Mouse (Mus musculus) intestine, embryonic 15.5 days (tissue): ENCODE results near the gene Adamts10. TPM values are rescaled to one million over a fixed set of nuclear protein-coding genes. Genes with fewer than 3 reads are reported as not detected.

Experiments
- ATAC-seq: fragments of 200-750 bp; cut with Nextera tagmentation; 2 replicates; pipeline ENCODE4 v1.8.0; 2017; ENCODE audit warnings: moderate TSS enrichment, moderate library complexity
- H3K27ac ChIP-seq: fragments of 300-500 bp; sonication (generic); 2 replicates; pipeline ENCODE4 v1.5.1; 2015; ENCODE audit warnings: mild to moderate bottlenecking, inconsistent platforms
- H3K27me3 ChIP-seq: fragments of 300-500 bp; sonication (generic); replicated peaks from 2 replicates; pipeline ENCODE4 v1.6.1; 2015; ENCODE audit warnings: inconsistent platforms
- H3K36me3 ChIP-seq: fragments of 300-500 bp; sonication (generic); 2 replicates; pipeline ENCODE4 v1.6.1; 2015; ENCODE audit warnings: inconsistent platforms
- H3K4me1 ChIP-seq: fragments of 300-500 bp; sonication (generic); replicated peaks from 2 replicates; pipeline ENCODE4 v1.6.1; 2015; ENCODE audit warnings: inconsistent platforms
- H3K4me2 ChIP-seq: fragments of 300-500 bp; sonication (generic); replicated peaks from 2 replicates; pipeline ENCODE4 v1.6.1; 2015; ENCODE audit warnings: mild to moderate bottlenecking, inconsistent platforms
- H3K4me3 ChIP-seq: fragments of 300-500 bp; sonication (generic); replicated peaks from 2 replicates; pipeline ENCODE4 v1.5.1; 2015; ENCODE audit warnings: inconsistent platforms
- H3K9ac ChIP-seq: fragments of 300-500 bp; sonication (generic); 2 replicates; pipeline ENCODE4 v1.6.1; 2015; ENCODE audit warnings: inconsistent platforms
- H3K9me3 ChIP-seq: fragments of 300-500 bp; sonication (generic); 2 replicates; pipeline ENCODE4 v1.6.1; 2016; ENCODE audit warnings: inconsistent platforms
- WGBS: fragments of 180-500 bp; shearing (Covaris S2); methylation state at CpG from one replicate; pipeline ENCODE4 v1.1.7; 2015; 5-methylcytosine and 5-hydroxymethylcytosine counted together
- polyA plus RNA-seq: library from polyadenylated mRNA; unstranded; fragments of >200 nt; fragmentation: Nextera tagmentation; extraction: Ambion mirVana; gene quantifications from 2 replicates; pipeline ENCODE4 v1.2.1, GENCODE M21; 2015

Gene Adamts10
- polyA plus RNA-seq, 1 experiment from 2014 or later: 37.6 TPM

GRCm38 (mm10) chr17:33520366-33520765 lies 3.6 kb upstream of the Adamts10 start:
- Histone ChIP-seq H3K9me3 (no peaks in the 10 kb centered on the region), H3K9ac (no peak overlapping the region), H3K4me1 (peaks cover 11% of the 10 kb centered on the region), H3K36me3 (no peaks in the 10 kb centered on the region), H3K4me2 (no peak overlapping the region), H3K4me3 (no peak overlapping the region), H3K27me3 (no peaks in the 10 kb centered on the region), H3K27ac (no peak overlapping the region)
- WGBS: 5% methylated on average over 1 of the region's 1 CpGs
- no peak for ATAC-seq

- Histone ChIP-seq H3K4me1 (peaks cover 20% of the 10 kb centered on the region), H3K36me3 (no peaks in the 10 kb centered on the region; the same call in 1 of the 2 replicates), H3K4me3 (peak overlapping the region; percentile 61), H3K27me3 (no peaks in the 10 kb centered on the region), H3K9ac (peak overlapping the region; percentile 72), H3K27ac (peak overlapping the region; percentile 70), H3K9me3 (no peaks in the 10 kb centered on the region), H3K4me2 (peak overlapping the region; percentile 79)
- ATAC-seq: peak; percentile 68
- WGBS: 8% methylated on average over 11 of the region's 13 CpGs
Observed at GRCm38 (mm10) chr17:33523431-33523917, 530 bp upstream of the Adamts10 start.

- peak; percentile 34; the same call in 1 of the 2 replicates for ATAC-seq
- peak overlapping the region; percentile 61 for H3K4me3 ChIP-seq
- H3K27me3 ChIP-seq: no peaks in the 10 kb centered on the region
- H3K9me3 ChIP-seq: no peaks in the 10 kb centered on the region
- peak overlapping the region; percentile 72 for H3K9ac ChIP-seq
- peak overlapping the region; percentile 70 for H3K27ac ChIP-seq
- H3K4me1 ChIP-seq: peaks cover 20% of the 10 kb centered on the region
- peaks cover 3% of the 10 kb centered on the region; the same call in 1 of the 2 replicates for H3K36me3 ChIP-seq
- H3K4me2 ChIP-seq: peak overlapping the region; percentile 79
- WGBS: 12% methylated on average over 2 of the region's 2 CpGs
Observed at GRCm38 (mm10) chr17:33524806-33525373, 886 bp downstream of the Adamts10 start.

- no peak overlapping the region; the same call in 1 of the 2 replicates for H3K9ac ChIP-seq
- H3K9me3 ChIP-seq: no peaks in the 10 kb centered on the region
- peaks cover 5% of the 10 kb centered on the region; the same call in 1 of the 2 replicates for H3K36me3 ChIP-seq
- H3K4me1 ChIP-seq: peaks cover 20% of the 10 kb centered on the region
- no peaks in the 10 kb centered on the region for H3K27me3 ChIP-seq
- no peak for ATAC-seq
- no peak overlapping the region for H3K27ac ChIP-seq
- WGBS: 78% methylated on average over 3 of the region's 3 CpGs
- H3K4me2 ChIP-seq: no peak overlapping the region
- no peak overlapping the region for H3K4me3 ChIP-seq
Observed at GRCm38 (mm10) chr17:33526506-33526905, 2.5 kb downstream of the Adamts10 start.

GRCm38 (mm10) chr17:33539106-33539675 lies 15.2 kb downstream of the Adamts10 start:
- no peak overlapping the region for H3K27ac ChIP-seq
- H3K36me3 ChIP-seq: no peaks in the 10 kb centered on the region
- H3K4me1 ChIP-seq: no peaks in the 10 kb centered on the region
- no peak overlapping the region for H3K4me3 ChIP-seq
- 88% methylated on average over 3 of the region's 3 CpGs for WGBS
- no peak for ATAC-seq
- no peak overlapping the region for H3K4me2 ChIP-seq
- no peaks in the 10 kb centered on the region for H3K9me3 ChIP-seq
- no peak overlapping the region for H3K9ac ChIP-seq
- no peaks in the 10 kb centered on the region for H3K27me3 ChIP-seq

- 93% methylated on average over 4 of the region's 4 CpGs for WGBS
- H3K4me1 ChIP-seq: no peaks in the 10 kb centered on the region
- H3K4me2 ChIP-seq: no peak overlapping the region
- no peak overlapping the region for H3K4me3 ChIP-seq
- no peak overlapping the region for H3K9ac ChIP-seq
- ATAC-seq: no peak
- H3K36me3 ChIP-seq: no peaks in the 10 kb centered on the region
- H3K27me3 ChIP-seq: no peaks in the 10 kb centered on the region
- no peak overlapping the region for H3K27ac ChIP-seq
- H3K9me3 ChIP-seq: no peaks in the 10 kb centered on the region
Observed at GRCm38 (mm10) chr17:33539878-33540277, 15.9 kb downstream of the Adamts10 start.

GRCm38 (mm10) chr17:33549212-33549611 lies 25.2 kb downstream of the Adamts10 start:
- no peak overlapping the region for H3K27ac ChIP-seq
- WGBS: 93% methylated on average over 6 of the region's 6 CpGs
- ATAC-seq: no peak
- H3K27me3 ChIP-seq: no peaks in the 10 kb centered on the region
- H3K9ac ChIP-seq: no peak overlapping the region
- H3K4me2 ChIP-seq: no peak overlapping the region
- H3K36me3 ChIP-seq: 0 out of 2 replicates have a peak, but pooled peaks cover 3% of the 10 kb centered on the region
- H3K4me1 ChIP-seq: no peaks in the 10 kb centered on the region
- no peaks in the 10 kb centered on the region for H3K9me3 ChIP-seq
- no peak overlapping the region for H3K4me3 ChIP-seq

GRCm38 (mm10) chr17:33550388-33550787 lies 26.4 kb downstream of the Adamts10 start:
- H3K9me3 ChIP-seq: no peaks in the 10 kb centered on the region
- H3K36me3 ChIP-seq: 0 out of 2 replicates have a peak, but pooled peaks cover 3% of the 10 kb centered on the region
- H3K4me2 ChIP-seq: no peak overlapping the region
- ATAC-seq: no peak
- WGBS: 79% methylated on average over 10 of the region's 10 CpGs
- H3K27me3 ChIP-seq: no peaks in the 10 kb centered on the region
- no peak overlapping the region for H3K4me3 ChIP-seq
- H3K4me1 ChIP-seq: no peaks in the 10 kb centered on the region
- H3K9ac ChIP-seq: no peak overlapping the region
- no peak overlapping the region for H3K27ac ChIP-seq

- Histone ChIP-seq H3K27me3 (no peaks in the 10 kb centered on the region), H3K9ac (no peak overlapping the region), H3K36me3 (0 out of 2 replicates have a peak, but pooled peaks cover 3% of the 10 kb centered on the region), H3K4me3 (no peak overlapping the region), H3K4me2 (no peak overlapping the region), H3K4me1 (no peaks in the 10 kb centered on the region), H3K27ac (no peak overlapping the region), H3K9me3 (no peaks in the 10 kb centered on the region)
- 88% methylated on average over 4 of the region's 4 CpGs for WGBS
- ATAC-seq: no peak
Observed at GRCm38 (mm10) chr17:33552113-33552512, 28.1 kb downstream of the Adamts10 start.

- Histone ChIP-seq H3K27me3 (no peaks in the 10 kb centered on the region), H3K9me3 (no peaks in the 10 kb centered on the region), H3K4me3 (no peak overlapping the region), H3K9ac (no peak overlapping the region), H3K27ac (no peak overlapping the region), H3K4me1 (no peaks in the 10 kb centered on the region), H3K4me2 (no peak overlapping the region), H3K36me3 (0 out of 2 replicates have a peak, but pooled peaks cover 3% of the 10 kb centered on the region)
- WGBS: 58% methylated on average over 4 of the region's 4 CpGs
- ATAC-seq: no peak
Observed at GRCm38 (mm10) chr17:33552964-33553363, 29.0 kb downstream of the Adamts10 start.

GRCm38 (mm10) chr17:33554536-33554935 lies 30.5 kb downstream of the Adamts10 start:
- H3K9ac ChIP-seq: no peak overlapping the region
- H3K9me3 ChIP-seq: no peaks in the 10 kb centered on the region
- no peak overlapping the region for H3K27ac ChIP-seq
- no peak for ATAC-seq
- no peak overlapping the region for H3K4me3 ChIP-seq
- H3K27me3 ChIP-seq: no peaks in the 10 kb centered on the region
- no peaks in the 10 kb centered on the region for H3K36me3 ChIP-seq
- WGBS: 93% methylated on average over 1 of the region's 1 CpGs
- H3K4me1 ChIP-seq: no peaks in the 10 kb centered on the region
- no peak overlapping the region for H3K4me2 ChIP-seq

- Histone ChIP-seq H3K27me3 (no peaks in the 10 kb centered on the region), H3K9me3 (no peaks in the 10 kb centered on the region), H3K27ac (no peak within 1 kb of the TSS), H3K4me1 (no peaks in the 10 kb centered on the region), H3K9ac (no peak within 1 kb of the TSS), H3K36me3 (no peaks in the 10 kb centered on the region), H3K4me2 (no peak within 1 kb of the TSS), H3K4me3 (no peak within 1 kb of the TSS)
- 50% methylated on average over 6 of the region's 6 CpGs for WGBS
- ATAC-seq: no peak
Observed at GRCm38 (mm10) chr17:33555223-33555855, 31.3 kb downstream of the Adamts10 start, which contains the start of gene Myo1f. Gene Myo1f, plus strand, starts transcription at chr17:33555707.
